Mouse (Mus musculus): ENCODE results near the gene Inha.

Gene Inha

GRCm38 (mm10) chr1:75557041-75557440, 50.2 kb downstream of the Inha start:
- DNase-seq (ENCODE audit: low spot score in 2 of 2) = no peak

GRCm38 (mm10) chr1:75558388-75559178, 51.7 kb downstream of the Inha start:
- peak in 1 of 2 experiments; percentile 24 for DNase-seq (ENCODE audit: low spot score in 2 of 2)

GRCm38 (mm10) chr1:75559212-75559925, 52.5 kb downstream of the Inha start:
- peak; percentile 87 to 93 for DNase-seq (ENCODE audit: low spot score in 2 of 2)
